Mouse (Mus musculus) erythroid progenitor cell, adult 5-6 weeks (primary cell): ENCODE results near the gene Adamts6. TPM values are rescaled to one million over a fixed set of nuclear protein-coding genes. Genes with fewer than 3 reads are reported as not detected.

ENCODE experiments used
- ATAC-seq: replicated peaks from 2 replicates; pipeline ENCODE4 v1.8.0; 2016; ENCODE audit warnings: moderate number of reproducible peaks, mild to moderate bottlenecking, moderate TSS enrichment, inconsistent platforms; ENCODE audit not compliant: poor library complexity, low FRiP score, severe bottlenecking
- total RNA-seq, 2 experiments: library from RNA; stranded (forward) in 1 of 2; stranded (reverse) in 1 of 2; fragments of 150-400 nt in 1 of 2; fragments of 186-747, 209-891 nt in 1 of 2; gene quantifications; 2 replicates each; pipeline versions ENCODE4 v1.2.3 to v1.2.4; 2015 to 2017; ENCODE audit warnings: low replicate concordance in 2 of 2

Adamts6 gene
- total RNA-seq, 2 experiments from 2014 or later = 0.61 to 2.9 TPM

DNA sequence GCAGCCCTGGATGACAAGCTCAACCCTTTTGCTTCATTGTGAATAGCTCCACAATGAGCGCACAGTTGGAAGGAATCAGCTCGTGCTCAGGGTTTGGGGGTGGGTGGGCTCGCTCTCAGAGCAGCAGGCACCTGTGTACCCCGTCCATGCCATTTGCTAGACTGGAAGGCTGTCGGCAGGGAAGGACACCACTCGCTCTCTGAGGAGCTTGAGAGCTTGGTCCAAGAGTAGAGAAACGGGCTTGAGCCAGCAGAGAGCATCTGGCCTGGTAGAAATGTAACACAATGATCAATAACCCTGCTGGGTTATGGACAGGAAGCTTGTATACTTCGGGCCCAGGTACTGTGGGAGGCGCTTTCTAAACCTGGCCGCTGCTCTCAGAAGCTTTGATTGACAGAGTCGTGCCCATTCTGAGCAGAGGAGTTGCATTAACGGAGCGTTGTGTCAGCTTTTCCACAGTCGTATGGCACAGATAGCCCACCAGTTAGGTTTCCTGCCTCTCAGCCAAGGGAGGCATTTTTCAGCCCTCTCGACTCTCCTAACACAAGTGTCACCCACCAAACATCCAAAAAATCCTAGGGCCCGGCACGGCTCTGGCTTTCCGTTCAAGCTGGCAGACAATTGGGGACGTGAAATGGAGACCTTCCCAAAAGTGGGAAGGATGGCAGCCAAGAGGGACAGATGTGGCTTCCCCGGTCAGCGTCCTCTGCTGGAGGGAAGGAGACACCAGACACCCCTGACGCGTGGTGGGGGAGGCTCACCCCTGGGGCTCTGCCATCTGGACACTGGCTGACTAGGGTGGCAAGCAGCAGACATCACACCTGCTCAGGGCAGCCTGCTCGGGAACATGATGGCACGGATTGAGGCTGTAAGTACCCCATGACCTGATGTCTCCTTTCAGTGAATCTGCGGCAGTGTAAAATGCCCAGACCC is 222.2 kb downstream of the Adamts6 start:
- no peak for ATAC-seq

DNA sequence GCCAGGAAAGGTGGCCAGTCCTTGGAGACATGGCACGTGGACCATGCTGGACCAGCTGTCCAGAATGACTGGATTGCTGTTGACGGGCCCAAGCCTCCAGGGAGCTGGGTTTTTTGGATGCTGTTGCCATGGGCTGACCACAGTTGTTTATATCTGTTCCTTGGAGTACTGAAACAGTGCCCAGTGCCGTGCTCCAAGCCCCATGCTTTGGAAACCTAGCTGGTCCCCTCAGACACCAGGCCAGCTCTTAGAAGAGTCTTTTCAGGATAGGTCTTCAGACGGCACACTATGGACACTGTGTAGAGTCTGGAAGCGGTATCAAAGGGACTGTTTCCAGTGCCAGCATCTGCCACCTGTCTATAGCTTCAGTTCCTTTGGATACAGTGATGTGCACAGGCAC is 223.1 kb downstream of the Adamts6 start:
- ATAC-seq = no peak

GRCm38 (mm10) chr13:104515054-104515453 is 227.4 kb downstream of the Adamts6 start:
- ATAC-seq = no peak

DNA sequence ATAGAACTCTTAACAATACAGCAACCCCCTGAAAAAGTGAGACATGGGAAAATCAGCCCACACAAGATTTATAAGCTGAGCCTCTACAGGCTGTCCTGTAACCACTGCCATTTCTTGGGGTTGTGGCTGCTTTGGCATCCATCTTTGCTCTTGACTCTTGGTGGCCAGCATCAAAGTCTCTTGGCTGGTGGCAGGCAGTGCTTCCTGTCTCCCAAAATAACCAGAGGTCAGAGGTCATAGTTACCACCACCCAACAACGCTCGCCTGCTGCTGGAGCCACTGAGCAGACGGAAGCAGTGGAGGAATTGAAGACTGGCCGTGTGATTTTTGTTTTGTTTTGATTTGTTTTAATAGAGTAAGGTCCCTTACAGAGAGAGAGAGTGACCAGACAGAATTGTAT is 228.5 kb downstream of the Adamts6 start:
- ATAC-seq = no peak

GRCm38 (mm10) chr13:104516766-104517364 is 229.2 kb downstream of the Adamts6 start:
- no peak for ATAC-seq

- no peak for ATAC-seq
Measured at GRCm38 (mm10) chr13:104517638-104518311, 230.1 kb downstream of the Adamts6 start.

DNA sequence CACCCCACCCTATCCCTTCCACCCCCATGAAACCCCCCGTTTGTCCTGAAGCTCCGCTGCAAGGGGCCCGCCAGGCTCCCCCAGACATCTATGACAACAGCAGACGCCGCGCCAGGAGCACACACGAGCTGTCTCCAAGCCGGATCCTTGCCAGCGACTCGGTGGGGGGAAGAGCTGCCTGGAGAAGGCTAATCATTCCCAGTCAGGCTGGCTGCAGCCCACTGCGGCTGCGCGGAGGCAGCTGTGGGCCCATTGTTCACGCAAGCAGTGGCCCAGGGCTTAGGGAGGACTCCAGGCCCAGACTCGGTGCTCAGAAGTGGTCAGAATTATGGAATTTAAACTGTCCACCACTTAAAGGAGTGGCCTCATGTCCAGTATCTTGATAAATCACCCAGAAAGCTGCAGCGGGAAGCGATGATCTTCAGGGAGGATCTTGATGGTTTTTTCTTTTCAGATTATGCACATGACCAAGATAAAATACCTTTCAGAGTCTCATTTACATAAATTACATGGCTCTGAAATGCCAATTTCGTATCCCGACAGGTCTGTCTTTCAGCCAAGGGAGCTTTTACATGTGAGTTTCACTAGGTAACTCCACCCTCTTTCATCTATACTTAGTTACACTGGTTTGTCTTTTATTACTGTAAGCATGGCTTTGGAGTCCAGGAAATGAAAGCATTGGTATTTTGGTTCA is 230.8 kb downstream of the Adamts6 start:
- ATAC-seq = no peak

GRCm38 (mm10) chr13:104519006-104519695 is 231.5 kb downstream of the Adamts6 start:
- no peak for ATAC-seq

- ATAC-seq = no peak
Measured at GRCm38 (mm10) chr13:104519981-104520380, 232.3 kb downstream of the Adamts6 start.

DNA sequence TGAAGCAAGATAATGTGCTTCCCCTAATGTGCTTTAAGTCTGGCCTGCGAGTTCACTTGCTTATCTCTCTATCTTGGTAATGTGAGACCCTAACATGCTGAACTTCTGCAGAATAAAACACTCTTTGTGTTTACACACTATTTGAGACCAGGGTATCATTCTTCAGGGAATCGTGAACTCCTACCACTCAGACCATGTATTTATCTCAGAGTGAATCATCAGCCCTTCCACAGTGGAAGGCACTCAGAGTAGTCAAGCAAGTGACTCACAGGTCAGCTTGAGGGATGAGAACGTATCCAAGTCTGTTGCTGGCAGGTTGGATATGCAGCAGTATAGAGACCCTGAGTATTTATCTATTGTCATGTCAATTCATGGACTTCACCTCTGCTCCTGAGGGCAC is 232.8 kb downstream of the Adamts6 start:
- ATAC-seq = no peak

GRCm38 (mm10) chr13:104521532-104521931 is 233.9 kb downstream of the Adamts6 start:
- ATAC-seq = no peak

DNA sequence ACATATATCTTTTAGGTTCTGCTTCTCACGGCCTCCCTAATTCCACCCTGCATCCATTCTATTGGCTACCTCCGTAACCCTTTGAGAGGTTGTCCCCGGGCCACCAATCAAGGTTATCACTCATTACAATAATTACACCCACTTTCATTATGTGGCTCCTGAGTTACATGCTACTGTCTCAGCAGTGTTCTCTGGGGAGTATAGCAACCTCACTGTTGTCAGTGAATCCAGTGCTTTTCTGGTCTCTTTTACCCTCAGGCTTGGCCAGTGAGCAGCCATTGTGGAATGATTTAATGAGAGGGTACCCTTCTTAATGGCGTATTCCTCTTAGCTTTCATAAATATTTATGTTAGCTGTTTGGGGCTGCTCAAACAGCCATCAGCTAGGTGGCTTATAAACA is 238.0 kb downstream of the Adamts6 start:
- no peak for ATAC-seq

DNA sequence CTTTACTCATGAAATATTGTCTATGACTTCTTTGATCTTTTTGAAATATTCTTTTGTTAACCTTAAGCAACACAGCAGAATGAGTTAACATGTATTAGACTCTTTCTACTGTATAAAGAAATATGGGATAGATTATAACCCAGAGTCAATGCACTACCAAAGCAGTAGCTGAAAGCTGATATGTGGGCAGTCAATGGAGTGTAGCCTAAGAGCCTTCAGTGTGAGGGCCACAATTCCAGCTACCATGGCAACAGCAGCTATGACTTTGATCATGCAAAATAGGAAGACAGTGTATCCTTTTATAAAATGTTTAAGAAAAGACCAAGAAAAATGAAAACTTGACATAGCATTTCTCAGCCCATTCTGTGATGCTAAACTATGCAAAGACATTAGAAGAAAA is 241.6 kb downstream of the Adamts6 start:
- no peak for ATAC-seq

DNA sequence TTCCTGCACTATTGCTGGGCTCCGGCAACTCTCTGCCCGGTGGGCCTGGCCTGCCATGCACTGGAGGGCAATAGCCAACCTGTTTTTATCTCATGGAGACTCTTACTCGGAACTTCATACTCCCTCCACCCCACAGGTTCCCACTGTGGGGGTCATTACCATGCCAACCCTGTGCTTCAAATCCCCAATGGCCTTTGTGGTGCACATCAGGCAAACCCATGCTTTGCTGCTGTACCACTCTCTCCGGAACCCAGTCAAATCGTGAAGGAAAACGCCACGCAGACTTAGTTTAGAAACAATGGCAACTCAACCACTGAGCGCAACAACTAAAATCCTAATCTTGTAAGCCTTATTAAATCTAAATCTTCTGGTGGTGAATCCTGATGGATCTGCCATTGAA is 244.2 kb downstream of the Adamts6 start:
- no peak for ATAC-seq

GRCm38 (mm10) chr13:104532723-104533122 is 245.1 kb downstream of the Adamts6 start:
- ATAC-seq = no peak

DNA sequence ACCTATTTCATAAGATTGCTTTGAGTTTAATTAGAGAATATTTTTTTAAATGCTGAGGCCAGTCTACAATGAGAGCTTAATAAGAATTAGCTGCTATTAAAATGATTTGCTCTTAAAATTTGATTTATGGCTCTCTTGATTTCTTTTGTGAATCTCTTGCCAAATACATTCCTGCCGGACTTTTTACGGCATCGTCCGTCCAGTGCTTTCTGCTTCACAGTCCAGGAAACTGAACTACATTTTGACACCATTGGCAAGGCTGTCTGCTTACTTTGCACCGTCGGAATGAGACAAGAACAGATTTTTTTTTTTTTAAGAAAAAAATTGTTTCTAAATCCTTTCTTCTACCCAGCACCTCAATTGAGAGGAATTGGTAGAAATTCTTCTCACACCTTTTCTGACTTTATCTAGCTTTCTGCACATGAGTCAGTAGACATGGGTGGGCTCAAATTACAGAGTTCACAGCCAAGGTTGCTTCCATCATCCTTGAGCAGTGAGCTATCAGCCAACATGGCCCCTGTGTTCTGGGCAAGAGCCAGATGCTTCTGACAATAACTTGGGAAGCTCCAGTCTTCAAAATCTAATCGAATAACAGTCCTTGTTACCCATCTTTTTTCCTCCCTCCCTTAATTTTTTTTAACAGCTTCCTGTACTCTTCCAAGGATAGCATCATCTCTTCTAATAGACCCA is 246.3 kb downstream of the Adamts6 start:
- ATAC-seq = no peak

DNA sequence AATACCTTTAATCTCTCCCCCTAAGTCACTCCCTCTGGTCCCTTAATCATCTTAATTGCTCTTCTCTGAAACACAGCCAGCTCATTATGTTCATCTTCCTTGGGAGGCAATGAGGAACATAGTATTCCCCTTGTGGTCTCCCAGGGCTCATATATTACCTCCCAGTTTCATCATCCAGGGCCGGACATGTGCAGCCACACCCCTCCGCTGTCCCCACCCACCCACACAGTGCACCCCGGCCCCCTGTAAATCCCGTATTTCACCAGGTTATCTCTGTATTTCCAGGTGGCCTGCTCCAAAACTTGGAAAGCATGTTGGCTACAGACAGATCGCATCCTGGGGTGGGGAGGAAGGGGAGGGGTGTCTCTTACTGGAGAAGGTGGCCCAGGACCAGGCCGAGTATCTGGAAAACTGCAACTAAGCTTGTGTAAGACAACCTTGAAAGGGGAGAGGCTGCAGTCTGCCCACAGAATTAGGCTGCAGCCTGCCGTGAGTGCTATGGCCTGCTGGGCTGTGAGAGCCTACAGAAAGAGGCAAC is 253.3 kb downstream of the Adamts6 start:
- ATAC-seq = no peak

GRCm38 (mm10) chr13:104542123-104542758 is 254.6 kb downstream of the Adamts6 start:
- no peak for ATAC-seq
